Mouse (Mus musculus) ES-Bruce4 (cell line): ENCODE measurements at regions not wholly inside any gene's neighbourhood (a gene's known extent, or its start where the extent isn't known, plus 50 kb on each side); places are given as distances from the start of the nearest gene placed in this dataset.

Experiments
- H3K27ac ChIP-seq: 2 replicates; pipeline ENCODE4 v1.5.1; 2012; ENCODE audit warnings: low read length, inconsistent platforms; ENCODE audit not compliant: insufficient read depth
- H3K27me3 ChIP-seq: 2 replicates; pipeline ENCODE4 v1.6.1; 2012; ENCODE audit warnings: mild to moderate bottlenecking, low read length, inconsistent platforms; ENCODE audit not compliant: control insufficient read depth, poor library complexity, insufficient read depth, severe bottlenecking
- H3K36me3 ChIP-seq: 2 replicates; pipeline ENCODE4 v1.6.1; 2012; ENCODE audit warnings: inconsistent platforms, mild to moderate bottlenecking, low read length, moderate library complexity; ENCODE audit not compliant: control insufficient read depth, poor library complexity, insufficient read depth, severe bottlenecking
- H3K4me1 ChIP-seq: one replicate; pipeline ENCODE4 v1.8.1; 2011; ENCODE audit warnings: low read length; ENCODE audit not compliant: control insufficient read depth, insufficient read depth
- H3K4me3 ChIP-seq: 2 replicates; pipeline ENCODE4 v1.5.1; 2011; ENCODE audit warnings: low read depth, mild to moderate bottlenecking, low read length
- H3K9ac ChIP-seq: 2 replicates; pipeline ENCODE4 v1.6.1; 2012; ENCODE audit warnings: low read depth, mild to moderate bottlenecking, inconsistent platforms; ENCODE audit not compliant: poor library complexity, severe bottlenecking
- H3K9me3 ChIP-seq: replicated peaks from 2 replicates; pipeline ENCODE4 v1.6.1; 2012; ENCODE audit warnings: mild to moderate bottlenecking, low read length, inconsistent platforms; ENCODE audit not compliant: control insufficient read depth, poor library complexity, insufficient read depth, severe bottlenecking
- CTCF ChIP-seq: IDR thresholded peaks from one replicate; pipeline ENCODE4 v1.8.1; 2011; ENCODE audit warnings: low read depth, low read length
- EP300 ChIP-seq: IDR thresholded peaks from 2 replicates; pipeline ENCODE4 v1.6.1; 2011; ENCODE audit warnings: low read depth, low read length; ENCODE audit not compliant: insufficient read depth
- POLR2A ChIP-seq: IDR thresholded peaks from one replicate; pipeline ENCODE4 v1.8.1; 2011; ENCODE audit warnings: low read length; ENCODE audit not compliant: insufficient read depth

DNA sequence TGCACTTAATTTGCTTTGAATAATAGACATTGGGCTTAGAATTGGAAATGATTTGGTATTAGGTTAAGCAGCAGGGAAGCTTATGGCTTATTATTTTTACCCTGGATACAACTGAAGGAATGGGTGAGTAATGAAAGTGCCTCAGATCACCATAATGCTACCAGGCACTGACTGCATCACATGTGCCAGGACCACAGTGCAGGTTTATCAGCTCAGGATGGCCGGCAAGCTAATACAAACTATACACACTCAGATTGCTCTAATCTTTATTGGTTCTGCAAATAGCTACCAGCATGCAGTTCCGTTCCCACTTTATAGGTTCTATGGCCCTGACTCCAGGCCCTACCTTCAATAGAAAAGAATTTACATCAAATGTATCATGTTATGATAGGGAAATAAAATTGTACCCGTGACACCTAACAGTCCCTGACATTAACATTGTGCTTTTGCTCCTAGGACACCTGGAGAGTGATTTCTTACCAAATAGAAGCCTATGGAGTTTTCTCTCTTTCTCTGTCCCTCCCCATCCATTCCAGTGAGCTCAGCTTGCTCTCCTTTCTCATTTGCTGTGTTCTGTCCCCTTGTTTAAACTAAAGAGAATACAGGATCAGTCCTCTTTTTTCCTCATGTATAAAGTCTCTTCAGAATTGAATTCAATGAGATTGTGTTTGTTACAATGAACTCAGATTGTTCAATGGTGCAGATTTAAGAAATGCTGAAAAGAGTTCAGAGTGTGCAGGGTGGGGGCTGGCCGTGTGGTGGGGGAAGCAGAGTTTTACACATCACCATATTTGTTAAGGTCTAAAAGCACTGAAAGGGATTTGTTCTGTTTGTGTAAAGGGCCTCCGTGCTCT lies 121.3 kb upstream of the BC052040 start:
- Histone ChIP-seq H3K36me3 (no peaks in the 10 kb centered on the region), H3K9me3 (no peaks in the 10 kb centered on the region), H3K27ac (no peak overlapping the region), H3K4me1 (no peaks in the 10 kb centered on the region), H3K27me3 (no peaks in the 10 kb centered on the region), H3K9ac (no peak overlapping the region), H3K4me3 (no peak overlapping the region)
- no peak for TF ChIP-seq CTCF
- TF ChIP-seq EP300, result no peak
- TF ChIP-seq POLR2A, result no peak

- no peaks in the 10 kb centered on the region for H3K4me1 ChIP-seq
- H3K9ac ChIP-seq, result no peak overlapping the region
- no peak overlapping the region for H3K4me3 ChIP-seq
- no peak overlapping the region for H3K27ac ChIP-seq
- H3K36me3 ChIP-seq, result no peaks in the 10 kb centered on the region
- no peaks in the 10 kb centered on the region for H3K27me3 ChIP-seq
- no peak for TF ChIP-seq POLR2A
- TF ChIP-seq EP300, result no peak
- no peak for TF ChIP-seq CTCF
- H3K9me3 ChIP-seq, result no peaks in the 10 kb centered on the region
Observed at GRCm38 (mm10) chr2:115460882-115461151, 120.7 kb upstream of the BC052040 start.

- H3K36me3 ChIP-seq, result no peaks in the 10 kb centered on the region
- H3K9me3 ChIP-seq, result no peaks in the 10 kb centered on the region
- H3K4me1 ChIP-seq, result peaks cover 2% of the 10 kb centered on the region
- H3K27me3 ChIP-seq, result no peaks in the 10 kb centered on the region
- no peak overlapping the region for H3K4me3 ChIP-seq
- no peak overlapping the region for H3K9ac ChIP-seq
- no peak overlapping the region for H3K27ac ChIP-seq
- TF ChIP-seq POLR2A (no peak), CTCF (no peak), EP300 (no peak)
Observed at GRCm38 (mm10) chr2:115466170-115466569, 115.3 kb upstream of the BC052040 start.

DNA sequence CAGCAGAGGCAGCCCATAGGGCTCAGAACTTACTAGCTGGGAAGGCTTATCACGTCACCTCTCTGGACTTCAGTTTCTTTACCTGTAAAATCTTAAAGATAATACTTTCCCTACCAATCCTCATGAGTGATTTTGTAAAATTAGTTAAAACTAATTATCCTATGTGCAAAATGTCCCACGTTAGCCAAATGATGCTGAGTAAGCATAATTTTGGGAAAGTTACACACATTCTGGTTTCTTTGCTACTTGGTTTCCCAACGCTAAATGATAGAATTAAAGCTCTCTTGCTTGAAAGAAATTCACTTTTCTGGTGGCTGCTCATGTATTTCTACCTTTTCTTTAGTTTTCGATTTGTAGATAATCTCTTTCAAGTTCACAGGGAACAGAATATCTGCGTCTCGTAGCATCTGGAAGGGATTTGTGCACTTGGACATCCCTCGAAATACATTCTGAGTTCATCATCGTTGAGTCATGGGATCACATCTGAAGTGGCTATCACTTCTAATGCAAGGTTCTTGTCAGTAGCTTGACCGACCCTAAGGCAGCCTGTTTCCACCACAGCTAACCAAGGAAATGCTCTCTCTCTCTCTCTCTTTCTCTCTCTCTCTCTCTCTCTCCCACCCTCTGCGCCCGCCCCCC lies 114.3 kb upstream of the BC052040 start:
- Histone ChIP-seq H3K9ac (no peak overlapping the region), H3K9me3 (no peaks in the 10 kb centered on the region), H3K36me3 (no peaks in the 10 kb centered on the region), H3K4me3 (no peak overlapping the region), H3K27ac (no peak overlapping the region), H3K4me1 (peaks cover 2% of the 10 kb centered on the region), H3K27me3 (no peaks in the 10 kb centered on the region)
- no peak for TF ChIP-seq EP300
- no peak for TF ChIP-seq POLR2A
- TF ChIP-seq CTCF, result no peak

GRCm38 (mm10) chr2:115467936-115468335 lies 113.6 kb upstream of the BC052040 start:
- H3K4me1 ChIP-seq, result peaks cover 2% of the 10 kb centered on the region
- H3K27me3 ChIP-seq, result no peaks in the 10 kb centered on the region
- H3K36me3 ChIP-seq, result no peaks in the 10 kb centered on the region
- H3K4me3 ChIP-seq, result no peak overlapping the region
- H3K27ac ChIP-seq, result no peak overlapping the region
- H3K9me3 ChIP-seq, result no peaks in the 10 kb centered on the region
- no peak overlapping the region for H3K9ac ChIP-seq
- TF ChIP-seq EP300 (no peak), POLR2A (no peak)

- TF ChIP-seq EP300 (no peak), CTCF (no peak), POLR2A (no peak)
- H3K4me1 ChIP-seq, result peaks cover 2% of the 10 kb centered on the region
- no peak overlapping the region for H3K27ac ChIP-seq
- H3K4me3 ChIP-seq, result no peak overlapping the region
- H3K27me3 ChIP-seq, result no peaks in the 10 kb centered on the region
- H3K36me3 ChIP-seq, result no peaks in the 10 kb centered on the region
- H3K9me3 ChIP-seq, result no peaks in the 10 kb centered on the region
- no peak overlapping the region for H3K9ac ChIP-seq
Observed at GRCm38 (mm10) chr2:115468471-115468909, 113.0 kb upstream of the BC052040 start.
